Mouse (Mus musculus) heart, adult 2 months (tissue): Measurements from ENCODE around the gene Coro2b.
A peak's percentile ranks its signal among the peaks of the same experiment; 100 is the strongest.

Experiments used
- CTCF ChIP-seq: fragments of 200-600 bp; IDR thresholded peaks from 2 replicates; pipeline ENCODE4 v1.8.1; 2022; ENCODE audit warnings: antibody characterized with exemption, mild to moderate bottlenecking, moderate library complexity
- EP300 ChIP-seq: fragments of 200-500 bp; IDR thresholded peaks from 2 replicates; pipeline ENCODE4 v1.6.1; 2011; ENCODE audit warnings: low read depth, low read length, control low read depth; ENCODE audit not compliant: insufficient read depth
- POLR2A ChIP-seq: fragments of 200-500 bp; IDR thresholded peaks from 2 replicates; pipeline ENCODE4 v1.6.1; 2011; ENCODE audit warnings: mild to moderate bottlenecking, low read depth, low read length, control low read depth; ENCODE audit not compliant: insufficient read depth

DNA sequence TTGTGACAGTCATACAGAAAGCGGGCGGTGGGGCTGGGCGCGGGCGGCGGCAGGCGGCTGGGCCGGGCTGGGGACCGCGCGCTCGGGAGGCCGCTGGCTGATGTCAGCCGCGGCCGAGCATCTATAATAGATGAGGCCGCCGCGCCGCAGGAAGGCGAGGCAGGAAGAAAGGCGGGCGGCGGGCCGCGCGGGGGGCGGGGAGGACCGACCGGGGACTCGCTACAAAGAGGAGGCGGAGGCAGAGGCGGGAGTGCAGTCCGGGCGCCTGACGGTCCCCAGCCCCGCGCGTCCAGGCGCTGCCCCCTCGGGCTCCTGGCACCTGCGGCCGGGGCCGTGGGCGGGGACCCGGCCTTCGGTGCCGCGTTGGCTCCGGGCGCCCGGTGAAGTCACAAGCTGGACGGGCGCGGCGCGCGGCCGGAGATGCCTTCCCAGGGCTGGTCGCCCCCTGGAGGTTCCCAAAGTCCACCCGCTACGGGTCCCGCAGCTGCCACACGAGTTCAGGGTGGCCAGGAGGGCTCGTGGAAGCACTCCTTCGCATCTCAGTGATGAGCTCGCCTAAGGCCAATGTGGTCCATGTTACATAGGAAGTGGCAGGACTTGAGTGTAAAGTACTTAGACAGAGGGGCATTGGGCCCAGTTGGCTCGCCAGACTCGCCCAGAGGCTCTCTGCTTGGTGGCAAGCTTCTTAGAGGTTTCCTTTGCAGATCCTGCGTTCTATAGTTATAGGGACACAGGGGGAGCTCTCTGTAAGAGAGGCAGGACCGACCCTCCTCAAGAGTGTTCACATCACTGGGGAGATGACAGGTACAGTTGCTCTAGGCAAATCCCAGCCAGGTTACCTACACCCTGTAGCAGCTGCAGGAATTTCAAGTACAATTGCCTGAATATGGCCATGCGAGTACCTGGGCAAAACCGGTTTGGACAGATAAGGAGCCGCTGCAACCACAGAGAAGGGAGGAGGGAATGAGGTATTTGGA, at the start of gene Coro2b:
- TF ChIP-seq CTCF (peak; percentile 73), POLR2A (no peak), EP300 (no peak)
